ENCODE assay signal across 8 mouse cellular contexts in genomic region chr2:167502554-167503252, GRCm38 (mm10). TPM values are rescaled to one million over a fixed set of nuclear protein-coding genes. Genes with fewer than 3 reads are reported as not detected.
DNase-seq lines count a peak whose midpoint lies in the region; ATAC-seq lines count a peak whose summit lies in the region.

No protein-coding gene starts in this region.

- DNase-seq in heart, postnatal 10 days, result no peak
- DNase-seq in ES-CJ7 (ENCODE audit: low read depth, low spot score), result peak; percentile 91
- no peak for DNase-seq in liver, embryonic 11.5 days (ENCODE audit: low spot score)
- DNase-seq in kidney, adult 9 months, result no peak
- no peak for DNase-seq in layer of hippocampus, postnatal 36 days

- H3K36me3 ChIP-seq in heart, embryonic 11.5 days (ENCODE audit: control insufficient read depth, insufficient read depth, low read length), result peaks cover 2% of the 10 kb centered on the region; the same call in 1 of the 2 replicates
- peaks cover 20% of the 10 kb centered on the region for H3K36me3 ChIP-seq in forebrain, embryonic 12.5 days (replicated peaks)
- H3K36me3 ChIP-seq in liver, embryonic 11.5 days (ENCODE audit: control insufficient read depth, insufficient read depth, low read length), result peaks cover 7% of the 10 kb centered on the region; the same call in 1 of the 2 replicates
- H3K36me3 ChIP-seq in stomach, embryonic 15.5 days, result peaks cover 10% of the 10 kb centered on the region

- no peak; the same call in 1 of the 2 replicates for ATAC-seq in heart, embryonic 11.5 days (replicated peaks; ENCODE audit: insufficient number of reproducible peaks, low FRiP score, low TSS enrichment)
- ATAC-seq in forebrain, embryonic 12.5 days (ENCODE audit: low FRiP score), result peak; percentile 21; the same call in 1 of the 2 replicates
- peak; percentile 45 for ATAC-seq in liver, embryonic 11.5 days (replicated peaks; ENCODE audit: low FRiP score)
- ATAC-seq in stomach, embryonic 15.5 days (ENCODE audit: insufficient read depth, low FRiP score, low read depth), result peak; percentile 40; the same call in 1 of the 2 replicates

- WGBS in heart, embryonic 11.5 days (ENCODE audit: insufficient replicate concordance), result 43% methylated on average over 13 of the region's 13 CpGs
- WGBS in forebrain, embryonic 12.5 days, result 52% methylated on average over 13 of the region's 13 CpGs
- WGBS in liver, embryonic 11.5 days, result 36% methylated on average over 13 of the region's 13 CpGs
- 41% methylated on average over 13 of the region's 13 CpGs for WGBS in stomach, embryonic 15.5 days

- H3K4me3 ChIP-seq in heart, embryonic 11.5 days (ENCODE audit: low read depth, low read length), result peak overlapping the region; percentile 96
- peak overlapping the region; percentile 94 for H3K4me3 ChIP-seq in forebrain, embryonic 12.5 days (replicated peaks)
- H3K4me3 ChIP-seq in liver, embryonic 11.5 days (ENCODE audit: low read depth, low read length), result peak overlapping the region; percentile 92
- H3K4me3 ChIP-seq in stomach, embryonic 15.5 days (replicated peaks), result peak overlapping the region; percentile 98

- H3K9ac ChIP-seq in heart, embryonic 11.5 days (ENCODE audit: low read depth, low read length), result peak overlapping the region; percentile 98; the same call in 1 of the 2 replicates
- H3K9ac ChIP-seq in forebrain, embryonic 12.5 days, result no peak overlapping the region
- peak overlapping the region; percentile 89 for H3K9ac ChIP-seq in liver, embryonic 11.5 days (ENCODE audit: low read depth, low read length)
- H3K9ac ChIP-seq in stomach, embryonic 15.5 days, result no peak overlapping the region

- no peaks in the 10 kb centered on the region for H3K9me3 ChIP-seq in heart, embryonic 11.5 days (replicated peaks; ENCODE audit: control insufficient read depth, low read length)
- H3K9me3 ChIP-seq in forebrain, embryonic 12.5 days, result no peaks in the 10 kb centered on the region
- H3K9me3 ChIP-seq in liver, embryonic 11.5 days (ENCODE audit: control insufficient read depth, low read length), result no peaks in the 10 kb centered on the region
- H3K9me3 ChIP-seq in stomach, embryonic 15.5 days, result no peaks in the 10 kb centered on the region

- intact Hi-C loops in heart, postnatal 10 days (cut with DNase I), result no loop called here

- H3K27me3 ChIP-seq in heart, embryonic 11.5 days (ENCODE audit: control insufficient read depth, insufficient read depth, low read length), result no peaks in the 10 kb centered on the region
- H3K27me3 ChIP-seq in forebrain, embryonic 12.5 days, result no peaks in the 10 kb centered on the region
- H3K27me3 ChIP-seq in liver, embryonic 11.5 days (replicated peaks; ENCODE audit: control insufficient read depth, insufficient read depth, low read length), result no peaks in the 10 kb centered on the region
- no peaks in the 10 kb centered on the region for H3K27me3 ChIP-seq in stomach, embryonic 15.5 days (replicated peaks)

- H3K4me2 ChIP-seq in heart, embryonic 11.5 days, result peak overlapping the region; percentile 95
- H3K4me2 ChIP-seq in forebrain, embryonic 12.5 days, result peak overlapping the region; percentile 91
- H3K4me2 ChIP-seq in liver, embryonic 11.5 days, result peak overlapping the region; percentile 92
- H3K4me2 ChIP-seq in stomach, embryonic 15.5 days, result peak overlapping the region; percentile 92

- H3K4me1 ChIP-seq in heart, embryonic 11.5 days (ENCODE audit: control insufficient read depth, insufficient read depth, low read length), result peaks cover 22% of the 10 kb centered on the region; the same call in 1 of the 2 replicates
- peaks cover 26% of the 10 kb centered on the region for H3K4me1 ChIP-seq in forebrain, embryonic 12.5 days
- H3K4me1 ChIP-seq in liver, embryonic 11.5 days (replicated peaks; ENCODE audit: control insufficient read depth, insufficient read depth, low read length), result peaks cover 32% of the 10 kb centered on the region
- H3K4me1 ChIP-seq in stomach, embryonic 15.5 days, result peaks cover 20% of the 10 kb centered on the region

- H3K27ac ChIP-seq in heart, embryonic 11.5 days (ENCODE audit: low read depth, low read length), result 0 out of 2 replicates have a peak overlapping the region, but pooled peaks have one; percentile 83
- peak overlapping the region; percentile 86 for H3K27ac ChIP-seq in forebrain, embryonic 12.5 days
- H3K27ac ChIP-seq in liver, embryonic 11.5 days (ENCODE audit: low read depth, low read length), result peak overlapping the region; percentile 71; the same call in 1 of the 2 replicates
- peak overlapping the region; percentile 80; the same call in 1 of the 2 replicates for H3K27ac ChIP-seq in stomach, embryonic 15.5 days

RNA-seq across cellular contexts. Expression of gene Spata2, which starts 10.0 kb away (rescaled TPM):
- polyA plus RNA-seq in heart, embryonic 11.5 days (2014; fragmentation: Nextera tagmentation; extraction: Ambion mirVana), result 12.3 and 13.8 TPM in 2 replicates
- total RNA-seq in heart, postnatal 10 days (2021), result 10 to 100 TPM; 24.0 to 24.9 TPM
- polyA plus RNA-seq in forebrain, embryonic 12.5 days (2016; fragmentation: Nextera tagmentation; extraction: Ambion mirVana), result 19.6 and 23.0 TPM in 2 replicates
- 16.2 and 17.5 TPM in 2 replicates for polyA plus RNA-seq in liver, embryonic 11.5 days (2014; fragmentation: Nextera tagmentation; extraction: Ambion mirVana)
- 11.2 and 13.2 TPM in 2 replicates for polyA plus RNA-seq in stomach, embryonic 15.5 days (2015; fragmentation: Nextera tagmentation; extraction: Ambion mirVana)
- 10 to 100 TPM; 77.8 to 83.1 TPM for total RNA-seq in layer of hippocampus, postnatal 36 days (2021)

RNA-seq across cellular contexts. Expression of gene Rnf114, which starts 10.3 kb away (rescaled TPM):
- 58.9 and 68.6 TPM in 2 replicates for polyA plus RNA-seq in heart, embryonic 11.5 days (2014; fragmentation: Nextera tagmentation; extraction: Ambion mirVana)
- total RNA-seq in heart, postnatal 10 days (2021), result 10 to 100 TPM; 41.9 to 47.1 TPM
- polyA plus RNA-seq in forebrain, embryonic 12.5 days (2016; fragmentation: Nextera tagmentation; extraction: Ambion mirVana), result 126 and 129 TPM in 2 replicates
- 55.9 and 57.7 TPM in 2 replicates for polyA plus RNA-seq in liver, embryonic 11.5 days (2014; fragmentation: Nextera tagmentation; extraction: Ambion mirVana)
- polyA plus RNA-seq in stomach, embryonic 15.5 days (2015; fragmentation: Nextera tagmentation; extraction: Ambion mirVana), result 66.5 and 71.9 TPM in 2 replicates
- total RNA-seq in layer of hippocampus, postnatal 36 days (2021), result 10 to 100 TPM; 48.4 to 51.1 TPM

RNA-seq across cellular contexts. Expression of gene Snai1, which starts 35.3 kb away (rescaled TPM):
- polyA plus RNA-seq in heart, embryonic 11.5 days (2014; fragmentation: Nextera tagmentation; extraction: Ambion mirVana), result 21.1 and 23.1 TPM in 2 replicates
- 1 to 10 TPM; 3.6 to 4.1 TPM for total RNA-seq in heart, postnatal 10 days (2021)
- 11.8 and 14.6 TPM in 2 replicates for polyA plus RNA-seq in forebrain, embryonic 12.5 days (2016; fragmentation: Nextera tagmentation; extraction: Ambion mirVana)
- 14.3 and 15.2 TPM in 2 replicates for polyA plus RNA-seq in liver, embryonic 11.5 days (2014; fragmentation: Nextera tagmentation; extraction: Ambion mirVana)
- polyA plus RNA-seq in stomach, embryonic 15.5 days (2015; fragmentation: Nextera tagmentation; extraction: Ambion mirVana), result 13.6 and 16.0 TPM in 2 replicates
- total RNA-seq in layer of hippocampus, postnatal 36 days (2021), result under 1 TPM; 0.50 to 0.94 TPM

Comparison
In these comparisons a context has a peak if more than half of its experiments do, and no peak if none do; other contexts are left out.
1. H3K9ac ChIP-seq: peak in heart, embryonic 11.5 days (single experiment) and liver, embryonic 11.5 days (single experiment); none in forebrain, embryonic 12.5 days (single experiment) and stomach, embryonic 15.5 days (single experiment).
2. Peak in every context shown above with its lines, with median percentiles within 50 percentile points of each other: H3K27ac ChIP-seq, H3K4me2 ChIP-seq and H3K4me3 ChIP-seq.